Mouse (Mus musculus) forebrain, embryonic 12.5 days (tissue): ENCODE results near the gene Map4. TPM values are rescaled to one million over a fixed set of nuclear protein-coding genes. Genes with fewer than 3 reads are reported as not detected.

Source experiments
- ATAC-seq: fragments of 200-750 bp; cut with Nextera tagmentation; 2 replicates; pipeline ENCODE4 v1.8.0; 2017; ENCODE audit warnings: moderate TSS enrichment; ENCODE audit not compliant: low FRiP score
- H3K27ac ChIP-seq: fragments of 300-500 bp; sonication (generic); 2 replicates; pipeline ENCODE4 v1.5.1; 2016; ENCODE audit warnings: mild to moderate bottlenecking
- H3K27me3 ChIP-seq: fragments of 300-500 bp; sonication (generic); 2 replicates; pipeline ENCODE4 v1.6.1; 2016; ENCODE audit warnings: mild to moderate bottlenecking
- H3K36me3 ChIP-seq: fragments of 300-500 bp; sonication (generic); replicated peaks from 2 replicates; pipeline ENCODE4 v1.6.1; 2016; ENCODE audit warnings: mild to moderate bottlenecking
- H3K4me1 ChIP-seq: fragments of 300-500 bp; sonication (generic); 2 replicates; pipeline ENCODE4 v1.6.1; 2016
- H3K4me2 ChIP-seq: fragments of 300-500 bp; sonication (generic); 2 replicates; pipeline ENCODE4 v1.6.1; 2016; ENCODE audit warnings: mild to moderate bottlenecking, moderate library complexity
- H3K4me3 ChIP-seq: fragments of 300-500 bp; sonication (generic); replicated peaks from 2 replicates; pipeline ENCODE4 v1.5.1; 2016; ENCODE audit warnings: mild to moderate bottlenecking
- H3K9ac ChIP-seq: fragments of 300-500 bp; sonication (generic); 2 replicates; pipeline ENCODE4 v1.6.1; 2016; ENCODE audit warnings: mild to moderate bottlenecking
- H3K9me3 ChIP-seq: fragments of 300-500 bp; sonication (generic); 2 replicates; pipeline ENCODE4 v1.6.1; 2016
- WGBS: fragments of 180-500 bp; shearing (Covaris S2); methylation state at CpG from one replicate; pipeline ENCODE4 v1.1.7; 2016; 5-methylcytosine and 5-hydroxymethylcytosine counted together
- microRNA-seq: library from miRNA; unstranded; fragments of <30 nt; microRNA quantifications from one replicate; pipeline ENCODE4, GENCODE M21; 2017
- polyA plus RNA-seq: library from polyadenylated mRNA; unstranded; fragments of >200 nt; fragmentation: Nextera tagmentation; extraction: Ambion mirVana; gene quantifications from 2 replicates; pipeline ENCODE4 v1.2.1, GENCODE M21; 2016

Gene Map4
- polyA plus RNA-seq, 1 experiment from 2014 or later, result 94.5 TPM

DNA sequence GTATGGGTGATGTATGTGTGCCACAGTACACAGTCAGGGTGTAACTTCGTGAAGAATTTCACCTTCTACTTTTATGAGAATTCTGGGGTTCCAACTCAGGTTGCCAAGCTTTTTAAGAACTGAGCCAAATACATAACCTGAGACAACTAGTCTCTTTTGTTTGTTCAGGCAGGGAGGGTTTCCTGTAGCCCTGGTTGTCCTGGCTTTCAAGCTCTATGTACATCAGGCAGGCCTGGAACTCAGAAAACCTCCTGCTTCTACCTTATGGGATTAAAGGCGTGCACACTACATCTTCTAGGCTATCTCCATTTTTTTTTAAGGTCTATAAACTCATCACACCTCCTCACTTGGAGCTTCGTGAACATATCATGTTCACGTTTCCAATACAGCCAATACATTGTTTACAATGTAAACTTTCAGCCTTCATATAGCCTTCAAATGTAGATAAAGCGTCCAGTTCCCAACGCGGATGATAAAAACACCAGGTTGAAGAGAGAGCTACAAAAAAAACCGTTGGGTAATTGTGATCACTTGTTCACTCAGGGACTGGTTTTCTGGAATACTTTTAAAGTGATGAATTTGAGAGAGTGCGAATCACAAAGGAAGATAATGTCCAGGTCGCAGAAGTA lies 199.8 kb downstream of the Map4 start:
- Histone ChIP-seq H3K27ac (peak overlapping the region; percentile 95), H3K4me2 (peak overlapping the region; percentile 63), H3K4me1 (peaks cover 34% of the 10 kb centered on the region), H3K36me3 (peaks cover 24% of the 10 kb centered on the region), H3K9ac (peak overlapping the region; percentile 94), H3K9me3 (no peaks in the 10 kb centered on the region), H3K27me3 (no peaks in the 10 kb centered on the region), H3K4me3 (peak overlapping the region; percentile 93)
- WGBS, result 32% methylated on average over 10 of the region's 10 CpGs
- ATAC-seq, result no peak

DNA sequence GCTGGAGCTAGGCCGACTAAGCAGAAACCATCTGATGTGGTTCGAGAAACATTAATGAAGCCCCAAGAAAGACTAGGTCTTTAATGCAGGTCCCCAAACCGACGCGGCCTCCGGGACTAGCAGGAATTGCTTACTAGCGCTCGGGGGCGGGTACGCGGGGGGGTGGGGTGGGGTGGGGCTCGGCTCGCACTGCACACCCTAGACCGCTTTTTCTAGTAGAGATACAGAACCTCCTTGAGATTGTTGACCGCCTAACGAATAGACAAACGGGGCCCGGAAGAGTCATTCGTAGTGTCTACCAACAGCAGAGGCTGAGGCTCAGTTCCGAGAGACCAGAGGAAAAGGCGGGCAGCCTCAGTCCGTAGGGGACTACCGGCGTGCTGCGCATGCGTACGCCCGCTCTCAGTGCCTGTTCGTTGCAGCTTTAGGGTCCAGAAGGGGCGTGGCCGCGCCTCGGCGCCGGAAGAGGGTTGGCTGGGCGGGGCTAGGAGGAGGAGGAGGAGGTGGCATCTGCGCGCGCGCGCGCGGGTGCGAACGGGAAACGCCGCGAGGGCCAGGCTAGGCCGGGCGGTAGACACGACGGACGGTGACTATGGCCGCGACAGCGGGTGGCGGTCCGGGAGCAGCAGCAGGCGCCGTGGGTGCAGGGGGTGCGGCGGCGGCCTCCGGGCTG lies 200.4 kb downstream of the Map4 start:
- Histone ChIP-seq H3K27ac (peak overlapping the region; percentile 95), H3K4me1 (peaks cover 34% of the 10 kb centered on the region), H3K4me3 (peak overlapping the region; percentile 93), H3K4me2 (peak overlapping the region; percentile 63), H3K27me3 (no peaks in the 10 kb centered on the region), H3K9me3 (no peaks in the 10 kb centered on the region), H3K9ac (peak overlapping the region; percentile 94), H3K36me3 (peaks cover 30% of the 10 kb centered on the region)
- peak; percentile 98 for ATAC-seq
- 0% methylated on average over 64 of the region's 64 CpGs for WGBS

DNA sequence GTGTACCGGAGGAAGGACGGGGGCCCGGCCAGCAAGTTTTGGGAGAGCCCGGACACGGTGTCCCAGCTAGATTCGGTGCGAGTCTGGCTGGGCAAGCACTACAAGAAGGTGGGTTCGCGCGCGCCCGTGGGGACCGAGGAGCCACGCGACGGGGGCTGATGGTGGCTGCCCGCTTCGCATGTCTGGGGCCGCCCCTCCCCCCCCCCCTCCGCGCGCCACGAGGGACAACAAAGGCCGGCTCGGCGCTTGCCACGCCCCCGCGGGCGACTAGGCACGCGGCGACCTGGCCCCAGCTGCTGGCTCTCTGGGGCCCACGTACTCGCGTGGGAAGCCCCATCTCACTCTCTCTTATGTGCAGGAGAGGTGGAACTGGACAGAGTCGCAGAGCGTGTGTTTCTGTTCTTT lies 200.9 kb downstream of the Map4 start:
- no peaks in the 10 kb centered on the region for H3K9me3 ChIP-seq
- peak overlapping the region; percentile 94 for H3K9ac ChIP-seq
- peak overlapping the region; percentile 95 for H3K27ac ChIP-seq
- no peaks in the 10 kb centered on the region for H3K27me3 ChIP-seq
- H3K36me3 ChIP-seq, result peaks cover 36% of the 10 kb centered on the region
- peak overlapping the region; percentile 63 for H3K4me2 ChIP-seq
- peak overlapping the region; percentile 93 for H3K4me3 ChIP-seq
- peak; percentile 77 for ATAC-seq
- WGBS, result 0% methylated on average over 38 of the region's 38 CpGs
- peaks cover 34% of the 10 kb centered on the region for H3K4me1 ChIP-seq

DNA sequence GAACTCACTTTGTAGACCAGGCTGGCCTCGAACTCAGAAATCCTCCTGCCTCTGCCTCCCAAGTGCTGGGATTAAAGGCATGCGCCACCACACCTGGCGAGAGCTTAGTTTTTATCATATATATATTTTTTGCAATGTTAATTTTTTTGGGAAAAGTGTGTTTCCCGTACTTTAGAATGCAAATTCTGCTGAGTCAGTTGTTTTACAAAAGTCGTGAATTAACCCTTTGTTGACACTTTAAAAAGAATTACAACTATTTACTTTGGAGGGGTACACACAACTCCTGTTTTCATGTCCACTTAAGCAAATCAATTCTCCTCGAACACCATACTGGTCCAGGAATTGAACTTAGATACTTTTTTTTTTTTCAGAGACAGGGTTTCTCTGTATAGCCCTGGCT lies 201.7 kb downstream of the Map4 start:
- no peaks in the 10 kb centered on the region for H3K27me3 ChIP-seq
- no peak overlapping the region for H3K27ac ChIP-seq
- WGBS, result 73% methylated on average over 6 of the region's 6 CpGs
- peaks cover 42% of the 10 kb centered on the region for H3K36me3 ChIP-seq
- no peak for ATAC-seq
- peaks cover 34% of the 10 kb centered on the region for H3K4me1 ChIP-seq
- H3K9me3 ChIP-seq, result no peaks in the 10 kb centered on the region
- H3K4me3 ChIP-seq, result peak overlapping the region; percentile 93
- H3K4me2 ChIP-seq, result peak overlapping the region; percentile 63
- H3K9ac ChIP-seq, result peak overlapping the region; percentile 94; the same call in 1 of the 2 replicates

Small RNAs within 50 kb of the gene (microRNA-seq; reads per million reads assigned to microRNA genes)
- gene Mir7089, result 2.7 reads per million, percentile 4 among the genes with 10 or more reads in this experiment

Other genes starting within 250 kb of the Map4 start
- not detected in 2 replicates for gene Fbxw18, start 228.8 kb upstream of the Map4 start, polyA plus RNA-seq
- gene Fbxw26, start 185.4 kb upstream of the Map4 start, polyA plus RNA-seq, result not detected in 2 replicates
- not detected in 2 replicates for gene Fbxw27, start 140.8 kb upstream of the Map4 start, polyA plus RNA-seq
- not detected in 2 replicates for gene Spink8, start 119.2 kb upstream of the Map4 start, polyA plus RNA-seq
- 82.0 and 89.8 TPM in 2 replicates for gene Nme6, start 98.7 kb upstream of the Map4 start, polyA plus RNA-seq
- 0.61 and 0.91 TPM in 2 replicates for gene Camp, start 81.8 kb upstream of the Map4 start, polyA plus RNA-seq
- 42.1 and 44.3 TPM in 2 replicates for gene Cdc25a, start 55.9 kb upstream of the Map4 start, polyA plus RNA-seq
- 235 and 237 TPM in 2 replicates for gene Smarcc1, start 186.2 kb downstream of the Map4 start, polyA plus RNA-seq
- 226 and 231 TPM in 2 replicates for gene Dhx30, start 186.4 kb downstream of the Map4 start, polyA plus RNA-seq